Mouse (Mus musculus) liver, embryonic 14.5 days (tissue): ENCODE results near the gene Rufy2. TPM values are rescaled to one million over a fixed set of nuclear protein-coding genes. Genes with fewer than 3 reads are reported as not detected.
A peak's percentile ranks its signal among the peaks of the same experiment; 100 is the strongest.

Experiments
- ATAC-seq: fragments of 200-750 bp; cut with Nextera tagmentation; 2 replicates; pipeline ENCODE4 v1.8.0; 2017; ENCODE audit warnings: moderate number of reproducible peaks, mild to moderate bottlenecking, moderate library complexity; ENCODE audit not compliant: insufficient read depth
- DNase-seq, 3 experiments: peaks; one replicate each; pipeline ENCODE4 v3.0.0-alpha.2; 2012 to 2013; ENCODE audit warnings: low read depth in 3 of 3, low spot score in 3 of 3
- H3K27ac ChIP-seq: fragments of 300-500 bp; sonication (generic); 2 replicates; pipeline ENCODE4 v1.5.1; 2014; ENCODE audit warnings: moderate library complexity, mild to moderate bottlenecking, control low read depth, inconsistent platforms
- H3K27me3 ChIP-seq: fragments of 300-500 bp; sonication (generic); 2 replicates; pipeline ENCODE4 v1.6.1; 2014; ENCODE audit warnings: mild to moderate bottlenecking, low read length, moderate library complexity; ENCODE audit not compliant: control insufficient read depth, insufficient read depth
- H3K36me3 ChIP-seq: fragments of 300-500 bp; sonication (generic); replicated peaks from 2 replicates; pipeline ENCODE4 v1.6.1; 2014; ENCODE audit warnings: low read depth; ENCODE audit not compliant: control insufficient read depth, insufficient read depth
- H3K4me1 ChIP-seq, 2 experiments: fragments of 200-500 bp in 1 of 2; fragments of 300-500 bp in 1 of 2; sonication (generic) in 1 of 2; replicated peaks; 2 replicates each; pipeline ENCODE4 v1.6.1; 2012 to 2014; ENCODE audit warnings: antibody characterized with exemption in 1 of 2, inconsistent platforms in 1 of 2, low read length in 1 of 2; ENCODE audit not compliant: control insufficient read depth in 2 of 2, insufficient read depth in 2 of 2
- H3K4me2 ChIP-seq: fragments of 300-500 bp; sonication (generic); 2 replicates; pipeline ENCODE4 v1.6.1; 2014; ENCODE audit warnings: low read depth, mild to moderate bottlenecking, control low read depth, moderate library complexity
- H3K4me3 ChIP-seq, 2 experiments: fragments of 200-500 bp in 1 of 2; fragments of 300-500 bp in 1 of 2; sonication (generic) in 1 of 2; 2 replicates each; pipeline ENCODE4 v1.5.1; 2012 to 2014; ENCODE audit warnings: low read depth in 2 of 2, low read length in 2 of 2, mild to moderate bottlenecking in 2 of 2, control low read depth in 1 of 2, inconsistent platforms in 1 of 2, moderate library complexity in 1 of 2; ENCODE audit not compliant: insufficient read depth in 1 of 2
- H3K9ac ChIP-seq: fragments of 300-500 bp; sonication (generic); replicated peaks from 2 replicates; pipeline ENCODE4 v1.6.1; 2014; ENCODE audit warnings: mild to moderate bottlenecking, control low read depth, moderate library complexity
- H3K9me3 ChIP-seq: fragments of 300-500 bp; sonication (generic); 2 replicates; pipeline ENCODE4 v1.6.1; 2016; ENCODE audit warnings: low read length, mixed read lengths; ENCODE audit not compliant: control insufficient read depth
- CTCF ChIP-seq: IDR thresholded peaks from 2 replicates; pipeline ENCODE4 v1.5.1; 2016; ENCODE audit warnings: antibody characterized with exemption, low read depth, control low read depth
- EP300 ChIP-seq: IDR thresholded peaks from 2 replicates; pipeline ENCODE4 v1.6.1; 2016; ENCODE audit warnings: antibody characterized with exemption, low read depth
- WGBS: fragments of 180-500 bp; shearing (Covaris S2); extraction: QIAGEN DNeasy Blood & Tissue Kit; methylation state at CpG from one replicate; pipeline ENCODE4 v1.1.7; 2014; ENCODE audit not compliant: insufficient replicate concordance; 5-methylcytosine and 5-hydroxymethylcytosine counted together
- polyA plus RNA-seq, 2 experiments: library from polyadenylated mRNA; depleted of rRNA in 1 of 2; stranded (reverse) in 1 of 2; unstranded in 1 of 2; fragments of >200 nt; fragmentation: Nextera tagmentation in 1 of 2; extraction: Ambion mirVana in 1 of 2; gene quantifications; 2 replicates each; pipeline versions ENCODE4 v1.2.1 to v1.2.3; 2012 to 2014

Gene Rufy2
- 0.53 and 1.1 TPM in 2 replicates for polyA plus RNA-seq (2012; rRNA removed)
- polyA plus RNA-seq (2014; fragmentation: Nextera tagmentation; extraction: Ambion mirVana): 1.3 and 1.4 TPM in 2 replicates

DNA sequence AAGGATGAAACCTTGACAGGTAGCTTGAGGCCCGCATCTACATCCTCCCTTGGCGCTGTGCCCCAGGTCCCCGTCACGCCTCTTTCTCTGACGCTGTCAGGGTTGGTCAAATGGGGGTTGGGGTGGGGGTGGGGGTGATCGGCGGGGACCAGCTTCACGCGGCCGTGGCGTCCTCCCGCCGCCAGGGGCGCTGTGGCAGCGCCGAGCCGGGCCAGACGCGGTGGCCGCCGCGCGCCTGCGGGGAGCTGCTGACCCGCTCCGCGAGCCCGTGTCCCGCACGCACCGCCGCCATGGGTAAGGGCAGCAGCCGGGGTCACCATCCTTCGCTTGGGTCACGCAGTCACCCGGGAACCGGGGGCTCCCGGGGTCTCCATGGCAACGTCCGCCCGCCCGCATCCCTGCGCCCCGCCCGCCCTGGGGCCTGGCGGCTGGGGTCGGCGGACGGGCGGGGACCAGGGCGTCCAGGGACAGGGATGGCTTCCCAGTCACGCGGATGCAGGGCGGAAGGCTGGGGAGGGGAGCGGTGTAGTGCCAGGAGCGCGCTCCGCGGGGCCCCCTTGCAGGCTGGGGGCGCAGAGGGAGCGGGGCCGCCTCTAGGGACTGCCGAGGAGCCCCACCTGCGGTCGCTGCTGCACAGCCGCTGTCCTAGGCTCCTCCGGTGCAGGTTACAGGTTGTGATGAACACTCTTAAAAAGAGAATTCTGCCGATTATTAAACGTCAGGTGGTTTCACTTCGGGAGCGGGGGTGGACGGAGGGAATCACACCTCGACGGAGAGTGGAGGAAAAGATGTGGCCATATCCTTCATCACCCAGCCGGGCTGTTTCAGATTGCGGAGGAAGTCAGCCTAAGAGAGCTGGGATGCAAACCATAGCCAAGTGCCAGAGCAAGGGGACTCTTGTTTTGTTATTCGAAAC, at the start of gene Rufy2:
TSS of gene Rufy2 (plus strand) at position 185 of the 916 bp plus-strand sequence.
- Histone ChIP-seq H3K27me3 (no peaks in the 10 kb centered on the region), H3K4me1 (peaks cover 0 to 8% of the 10 kb centered on the region in 2 experiments; a peak in 3 of 4 replicates), H3K4me2 (peak within 1 kb of the TSS; percentile 92), H3K27ac (no peak within 1 kb of the TSS), H3K9ac (peak within 1 kb of the TSS; percentile 74), H3K4me3 (peak within 1 kb of the TSS; percentile 67 to 88), H3K9me3 (no peaks in the 10 kb centered on the region), H3K36me3 (peaks cover 5% of the 10 kb centered on the region)
- 1% methylated on average over 63 of the region's 77 CpGs for WGBS
- DNase-seq: peak; percentile 37 to 50 (median 41)
- ATAC-seq: peak; percentile 82
- TF ChIP-seq CTCF (peak; percentile 57), EP300 (no peak)

DNA sequence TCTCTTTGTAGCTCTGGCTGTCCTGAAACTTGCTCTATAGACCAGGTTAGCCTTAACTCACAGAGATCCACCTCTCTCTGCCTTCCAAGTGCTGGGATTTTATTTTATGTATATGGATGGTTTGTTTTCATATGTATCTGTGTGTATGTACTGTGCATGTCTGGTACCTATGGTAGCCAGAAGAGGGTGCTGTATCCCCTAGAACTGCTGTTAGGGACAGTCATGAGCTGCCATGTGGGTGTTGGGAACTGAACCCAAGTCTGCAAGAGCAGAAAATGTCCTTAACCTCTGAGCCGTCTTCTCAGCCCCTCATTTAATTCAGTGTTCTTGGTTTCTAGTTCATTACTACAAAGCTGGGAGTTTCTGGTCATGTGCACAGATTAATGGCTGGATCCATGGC, 47.6 kb upstream of the Rufy2 start:
- H3K4me3 ChIP-seq: no peak overlapping the region
- H3K9ac ChIP-seq: no peak overlapping the region
- ATAC-seq (no peak), DNase-seq (no peak)
- H3K4me2 ChIP-seq: no peak overlapping the region
- no peaks in the 10 kb centered on the region for H3K9me3 ChIP-seq
- no peaks in the 10 kb centered on the region for H3K27me3 ChIP-seq
- H3K27ac ChIP-seq: no peak overlapping the region
- H3K36me3 ChIP-seq: peaks cover 9% of the 10 kb centered on the region
- TF ChIP-seq EP300 (no peak), CTCF (peak; percentile 36; the same call in 1 of the 2 replicates)
- 87% methylated on average over 1 of the region's 1 CpGs for WGBS
- no peaks in the 10 kb centered on the region for H3K4me1 ChIP-seq

DNA sequence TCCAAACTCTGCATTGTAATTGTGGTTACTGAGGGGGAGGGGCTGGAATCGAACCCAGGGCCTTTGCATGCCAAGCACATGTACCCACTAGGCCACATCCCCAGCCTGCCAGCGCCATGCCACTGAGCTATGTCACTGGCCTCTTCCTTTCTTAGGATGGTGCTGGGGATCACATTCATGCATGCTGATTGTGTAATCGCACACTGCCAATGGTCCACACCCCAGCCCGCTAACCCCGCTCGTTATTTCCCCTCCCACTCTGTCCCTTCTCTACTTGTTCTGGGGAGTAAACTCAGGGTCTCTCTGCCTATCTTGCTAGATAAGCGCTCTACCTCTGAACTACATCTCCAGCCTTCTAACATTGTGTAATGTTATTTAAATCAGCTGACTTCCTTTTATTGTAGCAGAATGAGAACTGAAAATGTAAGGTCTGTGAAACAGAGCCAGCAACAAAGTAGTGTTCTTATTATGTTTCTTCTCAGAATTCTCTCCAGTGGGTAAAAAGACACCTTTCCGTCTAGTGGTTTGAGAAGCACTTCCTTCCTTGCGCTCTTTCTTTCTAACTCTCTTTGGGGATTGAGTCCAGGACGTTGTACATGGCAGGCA, 34.9 kb upstream of the Rufy2 start:
- Histone ChIP-seq H3K36me3 (peaks cover 8% of the 10 kb centered on the region), H3K4me3 (no peak overlapping the region), H3K27me3 (no peaks in the 10 kb centered on the region), H3K9me3 (no peaks in the 10 kb centered on the region), H3K4me2 (peak overlapping the region; percentile 47), H3K4me1 (peaks cover 21 to 25% of the 10 kb centered on the region in 2 experiments), H3K27ac (peak overlapping the region; percentile 73), H3K9ac (peak overlapping the region; percentile 20)
- no peak for TF ChIP-seq CTCF
- no peak for TF ChIP-seq EP300
- peak; percentile 75 for ATAC-seq
- 36% methylated on average over 10 of the region's 10 CpGs for WGBS
- peak; percentile 46 to 52 (median 51) for DNase-seq

DNA sequence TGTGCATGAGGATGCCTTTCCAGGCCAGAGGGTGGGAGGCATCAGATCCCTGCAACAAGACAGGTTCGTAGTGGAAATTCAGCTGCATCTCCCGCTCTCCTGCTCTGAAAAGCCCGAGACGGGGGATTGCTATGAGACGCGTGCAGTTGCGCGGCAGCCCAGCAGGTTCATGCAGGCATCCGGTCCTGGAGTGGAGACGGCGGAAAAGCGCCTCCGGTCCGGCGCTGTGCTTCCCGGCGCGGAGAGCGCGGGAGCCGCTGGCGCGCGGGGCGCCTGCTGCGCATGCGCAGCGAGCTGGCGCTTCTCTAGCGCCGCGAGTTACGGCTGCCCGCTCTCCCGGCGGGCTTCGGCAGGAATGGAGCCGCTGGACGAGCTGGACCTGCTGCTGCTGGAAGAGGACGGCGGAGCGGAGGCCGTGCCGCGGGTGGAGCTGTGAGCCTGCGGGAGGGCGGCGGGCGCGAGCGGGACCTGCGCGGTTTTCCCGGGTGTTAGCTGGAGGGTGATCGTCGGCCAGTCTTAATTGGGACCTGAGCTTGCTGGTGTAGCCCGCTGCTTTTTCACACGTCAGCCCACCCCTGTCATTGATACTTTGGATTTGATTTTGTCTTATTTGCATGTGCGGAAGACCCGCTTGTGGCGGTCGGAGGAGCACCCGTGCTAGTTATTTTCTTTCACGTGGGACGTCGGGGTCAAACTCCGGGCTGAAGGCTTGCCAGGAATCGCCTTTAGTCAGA, 33.1 kb upstream of the Rufy2 start, which contains the start of gene Dna2:
TSS of gene Dna2 (plus strand) at position 289 of the 734 bp plus-strand sequence.
- H3K4me2 ChIP-seq: peak within 1 kb of the TSS; percentile 76
- DNase-seq (peak; percentile 76 to 77 (median 76)), ATAC-seq (peak; percentile 85)
- no peak for TF ChIP-seq EP300
- TF ChIP-seq CTCF: peak; percentile 49
- H3K27me3 ChIP-seq: no peaks in the 10 kb centered on the region
- WGBS: under 1% methylated on average over 68 of the region's 68 CpGs
- H3K27ac ChIP-seq: peak within 1 kb of the TSS; percentile 75
- H3K9me3 ChIP-seq: no peaks in the 10 kb centered on the region
- peak within 1 kb of the TSS; percentile 92 to 99 for H3K4me3 ChIP-seq
- H3K9ac ChIP-seq: peak within 1 kb of the TSS; percentile 95
- H3K4me1 ChIP-seq: peaks cover 21 to 25% of the 10 kb centered on the region in 2 experiments
- peaks cover 21% of the 10 kb centered on the region for H3K36me3 ChIP-seq
